Mouse (Mus musculus) sigmoid colon, adult 10 weeks (tissue): ENCODE measurements around the gene Dnm1. TPM values are rescaled to one million over a fixed set of nuclear protein-coding genes. Genes with fewer than 3 reads are reported as not detected.

Experiments used
- polyA plus RNA-seq: library from polyadenylated mRNA; stranded (reverse); fragments of 350-450 nt; fragmentation: Illumina TruSeq; extraction: RNeasy Lipid Tissue Mini Kit (QIAGEN cat#74804); gene quantifications from one replicate; pipeline ENCODE4 v1.2.3, GENCODE M21; 2014; ENCODE audit warnings: low read depth, low replicate concordance

Gene Dnm1
- polyA plus RNA-seq = 2.1 TPM

GRCm38 (mm10) chr2:32353007-32353542 lies at the start of gene Dnm1:
Gene Dnm1 (minus strand): TSS chr2:32353338.

DNA sequence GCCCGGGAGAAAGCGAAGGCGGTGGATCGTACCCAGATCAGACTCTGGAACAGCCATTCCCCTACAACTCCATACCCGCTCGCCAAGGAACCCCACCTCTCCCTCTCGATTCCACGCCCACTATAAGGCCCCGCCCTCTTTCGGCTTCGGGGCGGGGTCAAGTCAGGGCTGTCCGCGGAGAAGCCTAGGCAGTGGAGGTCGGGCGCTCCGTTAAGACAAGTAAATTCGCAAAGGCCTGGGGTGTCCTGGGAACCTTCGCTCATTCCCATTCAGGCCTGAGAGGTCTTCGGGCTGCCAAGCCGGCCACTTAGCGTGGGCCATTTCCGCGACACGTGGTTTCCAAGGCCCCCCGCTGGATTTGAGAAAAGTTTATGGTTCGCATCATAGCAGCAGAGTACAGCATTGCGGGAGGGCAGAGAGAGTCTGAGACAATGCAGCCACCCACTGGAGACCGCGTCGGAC lies 42.4 kb upstream of the Dnm1 start, which contains the start of gene Ptges2:
Gene Ptges2, plus strand, starts transcription at position 413 of the 462 bp plus-strand sequence.

DNA sequence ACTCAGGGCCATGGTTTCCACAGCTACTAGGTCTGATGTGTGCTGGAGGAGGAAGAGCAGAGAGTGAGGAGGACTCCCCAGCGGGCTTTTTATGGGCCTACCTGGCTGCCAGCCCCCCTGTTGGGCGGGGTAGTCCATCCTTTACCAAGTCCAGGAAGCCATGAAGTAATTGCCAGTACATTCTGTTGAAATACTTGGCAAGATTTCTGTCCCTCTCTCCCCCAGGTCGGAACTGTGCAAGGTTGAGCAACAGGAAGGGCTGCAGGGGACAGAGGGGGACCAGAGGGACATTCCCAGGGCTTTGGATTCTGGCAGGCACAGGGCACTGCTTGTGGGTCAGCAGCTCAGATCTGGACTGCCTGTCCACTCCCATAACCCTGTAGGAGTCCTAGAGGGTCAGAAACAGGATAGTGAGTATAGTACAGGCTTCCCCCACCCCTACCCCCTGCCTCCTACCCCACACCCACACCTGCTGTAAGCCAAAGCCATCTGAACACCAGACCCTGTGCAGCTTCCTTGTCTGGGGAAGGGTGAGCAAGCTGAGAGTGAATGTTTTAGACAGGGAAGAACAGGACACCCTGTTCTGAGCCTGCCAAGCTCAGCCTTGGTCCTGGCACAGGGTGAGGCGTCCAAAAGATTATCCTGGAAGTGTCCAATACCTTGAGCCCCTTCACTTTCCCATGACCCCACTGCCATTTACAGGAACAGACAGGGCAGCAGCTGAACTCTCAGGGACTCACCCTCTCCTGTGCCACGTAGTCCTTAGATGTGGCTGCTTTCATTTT lies 34.8 kb upstream of the Dnm1 start, which contains the start of gene Lcn2:
Gene Lcn2, minus strand, starts transcription at position 547 of the 785 bp plus-strand sequence.

DNA sequence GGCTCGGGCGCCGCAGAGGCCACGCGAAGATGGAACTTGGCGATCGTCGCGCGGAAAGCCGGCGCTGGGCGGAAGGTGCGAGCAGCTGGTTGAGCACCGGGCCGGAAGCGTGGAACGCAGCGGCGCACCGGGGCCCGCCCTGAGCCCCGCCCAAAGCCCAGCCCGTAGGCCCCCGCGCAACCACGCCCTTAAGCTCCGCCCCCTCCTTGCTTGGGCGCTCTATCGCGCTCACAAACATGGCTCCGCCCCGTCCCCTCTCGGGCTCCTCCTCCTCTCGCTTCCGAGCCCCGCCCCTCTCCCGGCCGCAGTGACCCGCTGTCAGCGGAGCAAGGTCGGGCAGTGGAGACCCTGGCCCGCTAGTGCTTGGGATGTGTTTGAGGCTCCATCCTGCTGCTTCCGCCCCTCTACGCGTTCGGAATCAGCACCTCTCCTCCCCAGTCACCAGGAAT lies 28.7 kb upstream of the Dnm1 start, which contains the start of gene 1110008P14Rik:
Gene 1110008P14Rik, minus strand, starts transcription at position 164 of the 449 bp plus-strand sequence.

DNA sequence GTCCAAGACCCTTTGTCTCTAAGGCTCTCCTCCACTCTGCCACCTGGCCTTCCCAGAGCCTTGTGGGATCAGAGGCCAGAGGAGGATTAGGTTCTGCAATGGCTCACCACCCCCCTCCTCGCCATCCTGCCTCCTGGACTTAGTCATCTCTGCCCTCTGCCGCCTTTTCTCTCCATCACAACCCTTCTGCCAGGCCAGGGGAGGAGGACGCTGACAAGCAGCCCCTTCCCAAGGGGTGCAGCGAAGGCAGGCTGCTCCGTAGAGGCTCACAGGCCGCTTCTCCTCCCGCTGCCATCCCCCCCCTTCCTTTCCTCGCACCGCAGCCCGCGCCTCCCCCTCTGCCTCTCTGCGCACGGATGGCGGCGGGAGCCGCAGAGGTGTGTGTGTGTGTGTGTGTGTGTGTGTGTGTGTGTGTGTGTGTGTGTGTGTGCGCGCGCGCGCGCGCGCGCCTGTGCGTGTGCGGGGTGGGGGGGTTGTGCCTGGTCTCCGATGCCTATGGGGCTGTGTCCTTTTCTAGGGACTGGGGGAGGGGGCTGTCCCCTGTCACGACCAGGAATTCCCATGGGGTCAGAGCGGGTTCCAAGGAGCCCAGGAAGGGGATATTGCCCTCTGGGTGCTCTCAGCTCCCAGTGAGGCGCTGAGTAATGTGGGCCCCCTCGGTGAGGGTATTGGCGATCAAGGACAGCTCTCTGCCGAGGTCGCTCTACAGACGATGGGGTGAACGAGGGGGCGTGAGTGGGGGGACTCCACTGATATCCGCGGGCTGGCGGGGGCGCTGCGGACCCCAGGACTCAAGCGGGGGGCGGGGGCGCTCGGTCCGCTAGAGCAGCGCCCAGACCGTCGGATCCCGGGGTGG lies 759 bp downstream of the Dnm1 start, which contains the start of gene Ciz1:
Gene Ciz1, plus strand, starts transcription at position 177 of the 856 bp plus-strand sequence.

DNA sequence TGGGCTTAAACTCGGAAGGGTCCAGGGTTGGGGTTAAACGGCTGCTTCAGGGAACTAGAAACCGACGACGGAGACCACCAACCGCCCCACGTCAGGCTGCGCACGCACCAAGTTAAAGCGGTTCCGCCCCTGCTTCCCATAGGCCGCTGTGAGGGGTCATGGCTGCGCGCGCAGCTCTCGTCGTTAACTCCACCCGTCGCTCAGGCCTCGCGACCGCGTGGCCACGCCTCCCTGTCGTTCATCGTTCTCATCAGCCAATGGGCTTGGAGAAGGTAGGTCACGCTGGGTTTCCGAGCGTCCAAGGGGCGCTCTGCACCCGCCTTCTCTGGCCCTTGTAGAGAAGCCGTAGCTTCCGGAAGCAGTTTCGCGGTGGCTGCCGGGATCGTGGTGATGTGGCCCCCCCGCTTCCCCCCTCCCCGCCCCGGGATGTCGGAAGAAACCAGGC lies 65.2 kb downstream of the Dnm1 start, which contains the start of gene Swi5:
Gene Swi5, minus strand, starts transcription at position 153 of the 445 bp plus-strand sequence.

GRCm38 (mm10) chr2:32287334-32287840 lies 65.8 kb downstream of the Dnm1 start, which contains the start of gene Golga2:
Gene Golga2 (plus strand): TSS chr2:32287384.

GRCm38 (mm10) chr2:32259657-32260417 lies 93.3 kb downstream of the Dnm1 start, which contains the start of gene Uck1:
Gene Uck1 (minus strand): TSS chr2:32260159.

Other genes starting within 250 kb of the Dnm1 start
- gene Prrc2b, start 202.3 kb downstream of the Dnm1 start, polyA plus RNA-seq = 18.6 TPM
- gene Pomt1, start 116.7 kb downstream of the Dnm1 start, polyA plus RNA-seq = 6.2 TPM
- gene Uck1, start 93.2 kb downstream of the Dnm1 start, polyA plus RNA-seq = 9.4 TPM
- gene Golga2, start 66.0 kb downstream of the Dnm1 start, polyA plus RNA-seq = 21.2 TPM
- 189 TPM for gene Swi5, start 65.3 kb downstream of the Dnm1 start, polyA plus RNA-seq
- 15.1 TPM for gene Ciz1, start 1.0 kb downstream of the Dnm1 start, polyA plus RNA-seq
- gene 1110008P14Rik, start 28.6 kb upstream of the Dnm1 start, polyA plus RNA-seq = 1.0 TPM
- 1.7 TPM for gene Lcn2, start 34.9 kb upstream of the Dnm1 start, polyA plus RNA-seq
- gene Ptges2, start 42.6 kb upstream of the Dnm1 start, polyA plus RNA-seq = 1.1 TPM
- 0.82 TPM for gene Naif1, start 97.1 kb upstream of the Dnm1 start, polyA plus RNA-seq
- gene Slc25a25, start 98.1 kb upstream of the Dnm1 start, polyA plus RNA-seq = 2.2 TPM
- gene Fam102a, start 182.0 kb upstream of the Dnm1 start, polyA plus RNA-seq = 20.4 TPM
- 3.8 TPM for gene Dpm2, start 217.5 kb upstream of the Dnm1 start, polyA plus RNA-seq
- gene Pip5kl1, start 221.5 kb upstream of the Dnm1 start, polyA plus RNA-seq = not detected
- gene 9430097D07Rik, start 222.3 kb upstream of the Dnm1 start, polyA plus RNA-seq = not detected
- 8.4 TPM for gene St6galnac4, start 233.8 kb upstream of the Dnm1 start, polyA plus RNA-seq
- 109 TPM for gene St6galnac6, start 246.4 kb upstream of the Dnm1 start, polyA plus RNA-seq